Mouse (Mus musculus): ENCODE measurements around the gene 4930595D18Rik. TPM values are rescaled to one million over a fixed set of nuclear protein-coding genes. Genes with fewer than 3 reads are reported as not detected.

The 4930595D18Rik gene
- polyA plus RNA-seq, 1 experiment: not detected

- Histone ChIP-seq H3K27me3 (ENCODE audit: control insufficient read depth, insufficient read depth, low read length) (no peaks in the 10 kb centered on the region), H3K4me3 (ENCODE audit: control insufficient read depth, insufficient read depth, low read length) (no peak overlapping the region), H3K4me1 (replicated peaks; ENCODE audit: control insufficient read depth, insufficient read depth, low read length) (no peaks in the 10 kb centered on the region; the same call in 1 of the 2 replicates), H3K27ac (ENCODE audit: control insufficient read depth, insufficient read depth, low read length) (no peak overlapping the region), H3K36me3 (ENCODE audit: control insufficient read depth, insufficient read depth, low read length) (no peaks in the 10 kb centered on the region)
- TF ChIP-seq POLR2A (IDR thresholded peaks at IDR 0.05; ENCODE audit: control insufficient read depth, extremely low read depth, insufficient read depth, low read length, poor library complexity) (no peak), CTCF (IDR thresholded peaks at IDR 0.05; ENCODE audit: borderline replicate concordance, control insufficient read depth, extremely low read depth, insufficient read depth, low read length, poor library complexity) (no peak)
- no peak for DNase-seq
- 92% methylated on average over 6 of the region's 6 CpGs for WGBS
These were observed 8.5 kb upstream of the 4930595D18Rik start for GRCm38 (mm10) chr12:111192777-111193176.

GRCm38 (mm10) chr12:111190891-111191290 is 6.6 kb upstream of the 4930595D18Rik start:
- Histone ChIP-seq H3K36me3 (ENCODE audit: control insufficient read depth, insufficient read depth, low read length) (no peaks in the 10 kb centered on the region), H3K4me3 (ENCODE audit: control insufficient read depth, insufficient read depth, low read length) (no peak overlapping the region), H3K4me1 (replicated peaks; ENCODE audit: control insufficient read depth, insufficient read depth, low read length) (no peaks in the 10 kb centered on the region; the same call in 1 of the 2 replicates), H3K27me3 (ENCODE audit: control insufficient read depth, insufficient read depth, low read length) (no peaks in the 10 kb centered on the region), H3K27ac (ENCODE audit: control insufficient read depth, insufficient read depth, low read length) (no peak overlapping the region)
- no peak for DNase-seq
- 89% methylated on average over 2 of the region's 2 CpGs for WGBS
- no peak for TF ChIP-seq CTCF (IDR thresholded peaks at IDR 0.05; ENCODE audit: borderline replicate concordance, control insufficient read depth, extremely low read depth, insufficient read depth, low read length, poor library complexity)
- TF ChIP-seq POLR2A (IDR thresholded peaks at IDR 0.05; ENCODE audit: control insufficient read depth, extremely low read depth, insufficient read depth, low read length, poor library complexity): no peak

GRCm38 (mm10) chr12:111190355-111190754 is 6.1 kb upstream of the 4930595D18Rik start:
- Histone ChIP-seq H3K4me3 (ENCODE audit: control insufficient read depth, insufficient read depth, low read length) (no peak overlapping the region), H3K36me3 (ENCODE audit: control insufficient read depth, insufficient read depth, low read length) (no peaks in the 10 kb centered on the region), H3K4me1 (replicated peaks; ENCODE audit: control insufficient read depth, insufficient read depth, low read length) (no peaks in the 10 kb centered on the region; the same call in 1 of the 2 replicates), H3K27ac (ENCODE audit: control insufficient read depth, insufficient read depth, low read length) (no peak overlapping the region), H3K27me3 (ENCODE audit: control insufficient read depth, insufficient read depth, low read length) (no peaks in the 10 kb centered on the region)
- no peak for TF ChIP-seq POLR2A (IDR thresholded peaks at IDR 0.05; ENCODE audit: control insufficient read depth, extremely low read depth, insufficient read depth, low read length, poor library complexity)
- no peak for TF ChIP-seq CTCF (IDR thresholded peaks at IDR 0.05; ENCODE audit: borderline replicate concordance, control insufficient read depth, extremely low read depth, insufficient read depth, low read length, poor library complexity)
- WGBS: 93% methylated on average over 5 of the region's 5 CpGs
- DNase-seq: no peak

- no peaks in the 10 kb centered on the region for H3K27me3 ChIP-seq (ENCODE audit: control insufficient read depth, insufficient read depth, low read length)
- DNase-seq: no peak
- H3K4me3 ChIP-seq (ENCODE audit: control insufficient read depth, insufficient read depth, low read length): no peak overlapping the region
- no peaks in the 10 kb centered on the region for H3K36me3 ChIP-seq (ENCODE audit: control insufficient read depth, insufficient read depth, low read length)
- no peak overlapping the region for H3K27ac ChIP-seq (ENCODE audit: control insufficient read depth, insufficient read depth, low read length)
- 98% methylated on average over 4 of the region's 4 CpGs for WGBS
- H3K4me1 ChIP-seq (replicated peaks; ENCODE audit: control insufficient read depth, insufficient read depth, low read length): no peaks in the 10 kb centered on the region; the same call in 1 of the 2 replicates
- TF ChIP-seq POLR2A (IDR thresholded peaks at IDR 0.05; ENCODE audit: control insufficient read depth, extremely low read depth, insufficient read depth, low read length, poor library complexity) (no peak), CTCF (IDR thresholded peaks at IDR 0.05; ENCODE audit: borderline replicate concordance, control insufficient read depth, extremely low read depth, insufficient read depth, low read length, poor library complexity) (no peak)
These were observed 4.0 kb upstream of the 4930595D18Rik start for GRCm38 (mm10) chr12:111188295-111188694.

- DNase-seq: no peak
- H3K27ac ChIP-seq (ENCODE audit: control insufficient read depth, insufficient read depth, low read length): no peak overlapping the region
- no peak overlapping the region for H3K4me3 ChIP-seq (ENCODE audit: control insufficient read depth, insufficient read depth, low read length)
- no peaks in the 10 kb centered on the region for H3K36me3 ChIP-seq (ENCODE audit: control insufficient read depth, insufficient read depth, low read length)
- TF ChIP-seq POLR2A (IDR thresholded peaks at IDR 0.05; ENCODE audit: control insufficient read depth, extremely low read depth, insufficient read depth, low read length, poor library complexity) (no peak), CTCF (IDR thresholded peaks at IDR 0.05; ENCODE audit: borderline replicate concordance, control insufficient read depth, extremely low read depth, insufficient read depth, low read length, poor library complexity) (no peak)
- H3K27me3 ChIP-seq (ENCODE audit: control insufficient read depth, insufficient read depth, low read length): no peaks in the 10 kb centered on the region
- WGBS: 95% methylated on average over 3 of the region's 3 CpGs
- no peaks in the 10 kb centered on the region; the same call in 1 of the 2 replicates for H3K4me1 ChIP-seq (replicated peaks; ENCODE audit: control insufficient read depth, insufficient read depth, low read length)
These were observed 2.7 kb upstream of the 4930595D18Rik start for GRCm38 (mm10) chr12:111186986-111187385.

- H3K4me1 ChIP-seq (replicated peaks; ENCODE audit: control insufficient read depth, insufficient read depth, low read length): no peaks in the 10 kb centered on the region; the same call in 1 of the 2 replicates
- DNase-seq: no peak
- no peaks in the 10 kb centered on the region for H3K27me3 ChIP-seq (ENCODE audit: control insufficient read depth, insufficient read depth, low read length)
- no peak overlapping the region for H3K27ac ChIP-seq (ENCODE audit: control insufficient read depth, insufficient read depth, low read length)
- no peaks in the 10 kb centered on the region for H3K36me3 ChIP-seq (ENCODE audit: control insufficient read depth, insufficient read depth, low read length)
- TF ChIP-seq POLR2A (IDR thresholded peaks at IDR 0.05; ENCODE audit: control insufficient read depth, extremely low read depth, insufficient read depth, low read length, poor library complexity): no peak
- no peak overlapping the region for H3K4me3 ChIP-seq (ENCODE audit: control insufficient read depth, insufficient read depth, low read length)
- 75% methylated on average over 6 of the region's 6 CpGs for WGBS
These were observed 1.9 kb downstream of the 4930595D18Rik start for GRCm38 (mm10) chr12:111182378-111182777.

- DNase-seq: no peak
- Histone ChIP-seq H3K4me1 (replicated peaks; ENCODE audit: control insufficient read depth, insufficient read depth, low read length) (no peaks in the 10 kb centered on the region; the same call in 1 of the 2 replicates), H3K4me3 (ENCODE audit: control insufficient read depth, insufficient read depth, low read length) (no peak overlapping the region), H3K36me3 (ENCODE audit: control insufficient read depth, insufficient read depth, low read length) (no peaks in the 10 kb centered on the region), H3K27me3 (ENCODE audit: control insufficient read depth, insufficient read depth, low read length) (no peaks in the 10 kb centered on the region), H3K27ac (ENCODE audit: control insufficient read depth, insufficient read depth, low read length) (no peak overlapping the region)
- TF ChIP-seq CTCF (IDR thresholded peaks at IDR 0.05; ENCODE audit: borderline replicate concordance, control insufficient read depth, extremely low read depth, insufficient read depth, low read length, poor library complexity): no peak
- TF ChIP-seq POLR2A (IDR thresholded peaks at IDR 0.05; ENCODE audit: control insufficient read depth, extremely low read depth, insufficient read depth, low read length, poor library complexity): no peak
- WGBS: 86% methylated on average over 5 of the region's 5 CpGs
These were observed 2.4 kb downstream of the 4930595D18Rik start for GRCm38 (mm10) chr12:111181848-111182247.

Measured in thymus, adult 2 months (tissue).